Mouse (Mus musculus) 3134 (cell line): ENCODE data around the gene Fcer1g.

Experiments
- DNase-seq: peaks from one replicate; pipeline ENCODE4 v3.0.0-alpha.2; 2011; ENCODE audit warnings: low spot score; ENCODE audit not compliant: insufficient read length; ENCODE audit errors: extremely low read depth

The Fcer1g gene

DNA sequence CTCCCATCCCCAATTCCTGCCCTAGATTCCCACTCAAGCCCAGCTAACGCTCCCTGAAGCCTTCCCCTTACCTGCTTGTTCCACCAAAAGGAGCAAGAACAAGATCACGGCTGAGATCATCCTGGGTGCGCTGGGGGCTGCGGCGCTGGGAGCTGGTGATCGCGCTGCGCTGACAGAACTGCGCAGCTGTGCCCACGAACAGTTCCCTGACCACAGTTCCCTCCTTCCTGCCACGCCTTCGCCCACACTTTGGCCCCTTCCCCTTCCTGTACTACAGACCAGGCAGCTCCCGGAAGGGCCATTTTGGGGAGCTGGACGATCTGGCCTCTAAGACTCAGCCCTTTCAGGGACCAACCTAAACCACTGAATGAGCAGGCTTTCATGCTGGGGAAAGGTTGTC lies at the start of gene Fcer1g:
TSS of gene Fcer1g (minus strand) at position 240 of the 400 bp plus-strand sequence.
- no peak for DNase-seq

DNA sequence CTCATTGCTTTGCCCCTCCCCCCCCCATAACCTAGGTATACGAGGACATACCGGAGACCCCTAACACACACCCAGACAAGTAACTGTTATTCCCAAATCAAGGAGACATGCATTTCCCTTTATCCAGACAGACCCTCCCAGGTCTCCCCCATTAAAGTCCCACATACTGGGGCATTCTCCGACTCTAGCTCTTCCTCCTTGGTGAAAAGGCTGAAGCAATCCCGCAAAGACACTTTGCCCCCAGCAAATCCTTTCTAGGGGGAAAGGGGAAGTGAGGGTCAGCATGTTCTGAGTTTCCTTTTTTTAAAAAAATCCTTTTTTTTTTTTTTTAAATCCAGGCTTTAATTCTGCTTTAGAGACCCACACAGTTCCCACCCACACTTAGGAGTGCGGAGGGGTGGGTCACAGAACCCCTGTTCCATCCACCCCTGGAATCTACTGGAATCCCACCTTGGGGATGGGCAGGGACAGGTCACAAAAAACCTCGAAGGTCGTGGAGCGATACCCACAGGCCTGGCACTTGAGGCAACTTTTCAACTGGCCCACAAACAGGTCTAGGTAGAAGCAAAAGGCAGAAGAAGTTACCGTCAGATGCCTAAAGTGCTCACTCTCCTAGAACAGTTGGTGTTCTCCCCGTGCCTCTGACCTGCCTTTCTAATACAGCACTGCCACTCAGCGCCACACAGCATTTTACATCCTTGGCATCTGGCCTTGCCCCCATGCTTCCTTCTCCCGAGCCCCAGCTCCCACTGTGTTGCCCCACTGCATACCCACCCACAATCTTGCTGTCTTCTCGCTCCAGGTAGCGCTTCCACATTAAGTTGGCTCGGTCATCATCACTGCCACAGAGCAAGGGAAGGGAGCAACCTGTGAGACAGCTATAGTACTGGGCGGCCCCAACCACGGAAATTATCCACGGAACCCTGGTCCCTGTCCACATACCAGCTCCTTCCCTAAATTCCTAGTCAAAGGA lies 49.3 kb upstream of the Fcer1g start:
- DNase-seq: no peak

DNA sequence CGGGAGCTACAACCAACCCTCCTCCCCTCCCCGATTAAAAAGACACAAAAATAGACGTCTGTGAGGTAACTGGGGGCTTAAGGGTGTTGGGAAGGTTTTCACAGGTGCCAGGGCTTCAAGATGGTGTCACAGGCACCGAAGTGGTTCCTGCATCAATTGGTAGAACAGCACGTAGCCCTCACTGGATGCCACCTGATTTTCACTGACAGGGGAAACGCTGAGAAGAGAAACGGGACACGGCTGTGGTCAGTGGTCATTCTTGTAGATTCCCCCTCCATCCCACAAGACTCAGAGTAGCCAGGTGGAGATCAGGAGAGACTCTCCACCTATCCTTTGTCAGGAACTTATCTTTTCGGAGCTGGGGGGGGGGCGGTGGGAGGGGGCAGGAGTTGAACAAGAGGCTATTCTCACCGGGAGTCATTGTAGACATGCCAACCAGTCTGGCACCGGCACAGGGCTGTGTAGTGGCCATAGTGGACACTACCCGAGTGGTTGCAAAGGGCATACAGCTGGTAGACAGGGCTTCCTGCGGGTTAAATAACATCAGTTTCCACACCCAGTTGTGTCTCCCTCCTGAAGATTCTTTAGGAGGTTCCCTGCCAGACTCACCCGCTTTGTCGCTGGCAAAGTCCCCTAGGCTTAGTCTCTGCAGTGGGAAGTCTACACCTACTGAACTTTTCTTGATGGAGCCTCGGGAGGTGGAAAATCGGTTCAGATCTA lies 48.1 kb upstream of the Fcer1g start:
- no peak for DNase-seq

- DNase-seq: peak; percentile 81
Measured at GRCm38 (mm10) chr1:171281528-171281923, 47.4 kb upstream of the Fcer1g start.

GRCm38 (mm10) chr1:171280916-171281527 lies 46.9 kb upstream of the Fcer1g start, which contains the start of gene Ppox:
TSS of gene Ppox (minus strand) at chr1:171281186.
- DNase-seq: peak; percentile 85

- no peak for DNase-seq
Measured at GRCm38 (mm10) chr1:171280250-171280915, 46.2 kb upstream of the Fcer1g start.

- DNase-seq: no peak
Measured at GRCm38 (mm10) chr1:171279721-171280120, 45.6 kb upstream of the Fcer1g start.

DNA sequence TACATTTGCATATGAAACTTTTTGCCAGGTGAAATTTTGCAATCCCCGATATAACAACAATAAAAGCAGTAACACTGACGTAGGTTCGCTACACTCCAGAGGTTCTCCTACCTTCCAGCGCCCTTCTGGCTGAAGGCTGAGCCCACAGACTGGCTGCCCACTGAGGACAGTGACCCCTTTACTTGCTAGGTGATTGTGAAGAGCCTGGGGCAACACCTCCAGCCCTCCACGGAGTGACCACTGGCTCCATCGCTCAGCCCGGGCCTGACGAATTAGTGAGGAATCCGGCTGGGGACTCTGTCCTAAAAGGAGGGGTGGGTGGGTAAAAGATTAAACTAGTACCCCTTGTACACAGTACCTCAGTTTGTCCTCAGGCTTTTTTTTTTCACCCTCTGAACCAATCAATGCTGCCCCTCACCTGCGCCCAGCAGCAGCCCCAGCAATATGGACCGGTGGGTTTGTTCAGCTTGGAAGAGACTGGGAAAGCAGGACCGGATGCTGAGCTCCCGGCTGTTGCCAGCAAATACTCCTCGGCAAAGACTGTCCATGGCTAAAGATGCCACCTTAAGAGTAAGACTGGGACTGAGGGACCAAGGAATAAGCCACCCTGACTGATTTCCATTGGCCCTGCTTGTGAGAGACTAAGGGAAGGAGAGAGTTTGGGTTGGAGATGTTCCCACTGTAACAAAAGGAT lies 45.0 kb upstream of the Fcer1g start:
- DNase-seq: no peak

- DNase-seq: no peak
Measured at GRCm38 (mm10) chr1:171278436-171278835, 44.3 kb upstream of the Fcer1g start.

DNA sequence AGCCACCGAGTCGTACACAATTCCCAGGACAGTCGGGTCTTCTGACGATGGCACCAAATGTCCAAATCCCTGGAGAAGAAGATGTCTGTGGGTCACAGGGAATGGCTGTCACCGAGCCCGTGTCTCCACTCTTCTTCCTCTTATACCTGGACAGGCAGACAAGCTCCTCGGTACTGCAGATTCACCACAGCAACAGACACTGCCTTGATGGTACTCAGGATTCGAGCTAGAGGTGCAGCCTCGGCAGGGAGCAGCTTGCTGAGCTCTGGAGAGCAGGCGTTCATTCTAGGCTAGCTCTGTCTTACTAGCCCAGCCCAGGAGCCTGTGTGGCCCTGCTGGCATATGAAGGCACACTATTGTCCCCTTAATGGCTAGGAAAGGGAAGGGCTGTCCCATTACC lies 43.6 kb upstream of the Fcer1g start:
- no peak for DNase-seq

DNA sequence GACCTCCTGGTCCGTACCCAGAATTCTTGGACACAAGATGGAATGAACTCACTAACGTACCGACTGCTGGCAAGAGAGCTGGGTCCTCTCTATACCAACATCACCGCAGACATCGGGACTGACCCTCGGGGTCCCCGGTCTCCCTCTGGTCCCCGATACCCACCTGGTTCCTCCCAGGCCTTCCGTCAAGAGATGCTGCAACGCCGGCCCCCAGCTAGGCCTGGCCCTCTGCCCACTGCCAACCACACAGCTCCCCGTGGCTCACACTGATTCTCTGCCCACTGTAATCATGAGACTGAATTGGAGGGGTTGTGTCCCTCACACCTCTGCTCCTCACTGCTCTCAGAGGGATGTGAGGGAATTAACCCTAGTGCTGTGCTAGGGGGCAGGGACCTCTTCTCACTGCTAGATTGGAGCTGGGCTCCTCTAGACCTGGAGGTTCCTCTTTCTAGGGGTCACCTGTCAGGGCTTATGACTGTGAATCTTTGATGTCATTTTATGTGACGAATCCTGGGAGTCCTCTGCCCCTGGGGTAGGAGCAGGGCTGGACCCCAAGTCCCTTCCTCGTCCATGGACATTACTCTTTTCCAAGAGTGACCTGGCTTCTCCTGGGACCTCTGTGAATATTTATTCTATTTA lies 42.1 kb upstream of the Fcer1g start:
- no peak for DNase-seq

- DNase-seq: no peak
Measured at GRCm38 (mm10) chr1:171275144-171275734, 41.1 kb upstream of the Fcer1g start.

DNA sequence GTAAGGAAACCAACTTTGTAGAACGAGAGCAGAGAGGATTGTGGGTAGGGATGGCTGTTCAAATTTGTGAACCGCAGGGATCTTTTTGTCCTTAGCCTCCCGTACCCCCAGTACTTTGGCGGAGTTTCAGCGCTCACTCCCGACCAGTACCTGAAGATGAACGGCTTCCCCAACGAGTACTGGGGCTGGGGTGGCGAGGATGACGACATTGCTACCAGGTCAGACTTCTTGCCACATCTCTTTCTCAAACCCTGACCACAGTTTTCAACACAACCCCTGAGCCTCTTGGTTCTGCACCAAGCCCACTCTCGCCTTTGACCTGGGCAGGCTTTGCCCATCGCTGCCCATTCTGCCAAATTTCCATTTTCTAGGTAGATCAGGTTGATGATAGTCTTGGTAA lies 40.0 kb upstream of the Fcer1g start:
- no peak for DNase-seq

- DNase-seq: no peak
Measured at GRCm38 (mm10) chr1:171272086-171272485, 37.9 kb upstream of the Fcer1g start.

DNA sequence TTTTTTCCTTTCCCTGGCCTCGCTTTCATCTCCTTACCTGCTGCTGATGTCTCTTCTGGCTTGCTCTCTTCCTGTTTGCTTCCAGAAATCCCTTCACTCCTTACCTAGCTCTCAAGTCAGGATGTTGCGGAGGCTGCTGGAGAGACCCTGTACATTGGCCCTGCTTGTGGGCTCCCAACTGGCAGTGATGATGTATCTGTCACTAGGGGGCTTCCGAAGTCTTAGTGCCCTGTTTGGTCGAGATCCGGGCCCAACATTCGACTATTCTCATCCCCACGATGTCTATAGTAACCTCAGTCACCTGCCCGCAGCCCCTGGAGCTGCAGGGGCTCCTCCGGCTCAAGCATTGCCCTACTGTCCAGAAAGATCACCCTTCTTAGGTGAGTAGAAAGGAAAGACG lies 37.5 kb upstream of the Fcer1g start:
- DNase-seq: no peak

GRCm38 (mm10) chr1:171271196-171271595 lies 37.0 kb upstream of the Fcer1g start:
- DNase-seq: no peak

DNA sequence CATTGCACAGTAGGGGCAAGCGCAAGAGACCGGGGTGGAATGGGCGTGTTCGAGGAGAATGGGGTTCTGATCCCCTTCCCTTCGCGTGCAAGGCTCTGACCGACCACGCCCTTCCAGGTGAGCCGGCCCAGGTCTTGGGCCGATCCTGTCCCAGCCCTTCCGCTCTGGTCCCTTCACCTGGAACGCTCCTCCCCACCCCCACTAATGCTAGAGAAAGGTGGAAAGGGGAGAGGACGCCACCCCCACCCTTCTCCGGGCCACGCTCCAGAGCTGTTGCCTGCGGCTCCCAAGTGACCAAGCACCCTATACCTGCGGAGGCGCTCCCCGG lies 36.4 kb upstream of the Fcer1g start:
- no peak for DNase-seq

DNA sequence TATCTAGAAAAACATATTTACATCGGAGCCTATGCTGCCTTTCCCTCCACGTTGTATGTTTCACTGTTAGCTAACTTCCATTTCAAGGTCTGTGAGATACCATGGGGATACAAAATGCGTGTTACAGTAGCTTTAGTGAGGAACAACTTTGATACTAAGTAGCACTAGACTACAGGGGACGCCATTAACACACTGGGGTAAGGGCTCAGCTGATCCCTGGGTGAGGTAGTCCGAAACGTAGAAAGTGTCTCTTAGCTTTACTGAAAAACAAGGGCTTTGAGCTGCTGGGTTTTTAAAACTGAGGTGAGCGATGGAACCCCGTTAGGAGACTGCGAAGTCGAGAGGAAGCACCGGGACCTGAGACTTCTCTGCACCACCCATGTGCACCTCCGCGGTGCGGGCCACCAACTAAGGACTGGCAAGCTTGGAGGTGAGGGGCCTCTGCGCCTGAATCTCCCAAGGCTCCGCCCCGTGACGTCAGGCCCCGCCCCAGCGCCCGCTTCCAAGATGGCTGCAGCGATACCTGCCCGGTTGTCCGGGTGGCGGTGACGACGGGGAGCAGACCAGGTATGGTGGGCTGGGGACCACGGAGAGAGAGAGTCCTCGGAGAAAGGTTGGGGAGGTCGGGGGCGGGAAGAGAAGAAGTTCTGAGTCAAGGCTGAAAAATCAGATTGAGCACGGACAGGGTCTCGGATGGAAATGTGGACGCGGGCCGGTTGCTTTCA lies 35.8 kb upstream of the Fcer1g start, which contains the start of gene B4galt3:
TSS of gene B4galt3 (plus strand) at position 481 of the 725 bp plus-strand sequence.
- peak; percentile 89 for DNase-seq

GRCm38 (mm10) chr1:171268341-171268740 lies 34.2 kb upstream of the Fcer1g start:
- DNase-seq: no peak
